Mouse (Mus musculus) bone marrow, adult 2 months (tissue): ENCODE measurements around the gene Acbd4.

Source experiments
- CTCF ChIP-seq: fragments of 200-500 bp; IDR thresholded peaks from 2 replicates; pipeline ENCODE4 v1.5.1; 2011; ENCODE audit warnings: low read length, control low read depth; ENCODE audit not compliant: control insufficient read depth, insufficient read depth
- POLR2A ChIP-seq: fragments of 200-500 bp; IDR thresholded peaks from 2 replicates; pipeline ENCODE4 v1.6.1; 2011; ENCODE audit warnings: low read depth, mild to moderate bottlenecking, control low read depth, low read length, borderline replicate concordance; ENCODE audit not compliant: control insufficient read depth

GRCm38 (mm10) chr11:103066191-103067050, 35.1 kb upstream of the Acbd4 start:
- TF ChIP-seq CTCF (no peak), POLR2A (no peak)
